Mouse (Mus musculus) midbrain, embryonic 10.5 days (tissue): ENCODE data around the gene Fcrl1. TPM values are rescaled to one million over a fixed set of nuclear protein-coding genes. Genes with fewer than 3 reads are reported as not detected.

Source experiments
- DNase-seq: peaks from one replicate; pipeline ENCODE4 v3.0.0-alpha.2; 2017; ENCODE audit warnings: low spot score
- H3K27ac ChIP-seq: fragments of 300-500 bp; sonication (generic); replicated peaks from 2 replicates; pipeline ENCODE4 v1.5.1; 2016; ENCODE audit warnings: mild to moderate bottlenecking
- H3K27me3 ChIP-seq: fragments of 300-500 bp; sonication (generic); 2 replicates; pipeline ENCODE4 v1.6.1; 2016; ENCODE audit warnings: low read depth, mild to moderate bottlenecking; ENCODE audit not compliant: poor library complexity, severe bottlenecking
- H3K36me3 ChIP-seq: fragments of 300-500 bp; sonication (generic); 2 replicates; pipeline ENCODE4 v1.6.1; 2016; ENCODE audit warnings: mild to moderate bottlenecking, moderate library complexity
- H3K4me1 ChIP-seq: fragments of 300-500 bp; sonication (generic); 2 replicates; pipeline ENCODE4 v1.6.1; 2016
- H3K4me3 ChIP-seq: fragments of 300-500 bp; sonication (generic); 2 replicates; pipeline ENCODE4 v1.5.1; 2016; ENCODE audit warnings: mild to moderate bottlenecking, moderate library complexity
- H3K9me3 ChIP-seq: fragments of 300-500 bp; sonication (generic); replicated peaks from 2 replicates; pipeline ENCODE4 v1.6.1; 2016; ENCODE audit warnings: mild to moderate bottlenecking
- WGBS: fragments of 180-500 bp; shearing (Covaris S2); methylation state at CpG from one replicate; pipeline ENCODE4 v1.1.7; 2016; 5-methylcytosine and 5-hydroxymethylcytosine counted together
- polyA plus RNA-seq: library from polyadenylated mRNA; unstranded; fragments of >200 nt; fragmentation: Nextera tagmentation; extraction: Ambion mirVana; gene quantifications from 2 replicates; pipeline ENCODE4 v1.2.1, GENCODE M21; 2016

The Fcrl1 gene
- polyA plus RNA-seq, 1 experiment from 2014 or later, result not detected

- 71% methylated on average over 7 of the region's 7 CpGs for WGBS
- Histone ChIP-seq H3K4me1 (no peaks in the 10 kb centered on the region), H3K27me3 (no peaks in the 10 kb centered on the region), H3K36me3 (no peaks in the 10 kb centered on the region), H3K27ac (no peak overlapping the region), H3K9me3 (no peaks in the 10 kb centered on the region), H3K4me3 (no peak overlapping the region)
- no peak for DNase-seq
These were observed 5.9 kb downstream of the Fcrl1 start for GRCm38 (mm10) chr3:87381806-87382712.

- no peak overlapping the region for H3K4me3 ChIP-seq
- no peak for DNase-seq
- no peak overlapping the region for H3K27ac ChIP-seq
- no peaks in the 10 kb centered on the region for H3K4me1 ChIP-seq
- WGBS, result 91% methylated on average over 3 of the region's 3 CpGs
- no peaks in the 10 kb centered on the region for H3K9me3 ChIP-seq
- no peaks in the 10 kb centered on the region for H3K27me3 ChIP-seq
- H3K36me3 ChIP-seq, result no peaks in the 10 kb centered on the region
These were observed 7.1 kb downstream of the Fcrl1 start for GRCm38 (mm10) chr3:87383308-87383707.

- H3K27me3 ChIP-seq, result no peaks in the 10 kb centered on the region
These were observed 8.9 kb downstream of the Fcrl1 start for GRCm38 (mm10) chr3:87385105-87385504.

GRCm38 (mm10) chr3:87390935-87391334, 14.7 kb downstream of the Fcrl1 start:
- no peaks in the 10 kb centered on the region for H3K4me1 ChIP-seq
- no peak overlapping the region for H3K27ac ChIP-seq
- H3K36me3 ChIP-seq, result no peaks in the 10 kb centered on the region
- 84% methylated on average over 1 of the region's 1 CpGs for whole genome bisulfite sequencing
- DNase-seq, result no peak
- no peaks in the 10 kb centered on the region for H3K9me3 ChIP-seq
- H3K27me3 ChIP-seq, result no peaks in the 10 kb centered on the region
- H3K4me3 ChIP-seq, result no peak overlapping the region

More at GRCm38 (mm10) chr3:87385105-87385504, 8.9 kb downstream of the Fcrl1 start:
- no peaks in the 10 kb centered on the region for H3K4me1 ChIP-seq
- no peaks in the 10 kb centered on the region for H3K36me3 ChIP-seq
- H3K9me3 ChIP-seq, result no peaks in the 10 kb centered on the region
- no peak for DNase-seq
- no peak overlapping the region for H3K4me3 ChIP-seq
- no peak overlapping the region for H3K27ac ChIP-seq
- 94% methylated on average over 9 of the region's 9 CpGs for WGBS

GRCm38 (mm10) chr3:87398809-87399208, 22.6 kb downstream of the Fcrl1 start:
- 74% methylated on average over 4 of the region's 4 CpGs for WGBS

GRCm38 (mm10) chr3:87399906-87400305, 23.7 kb downstream of the Fcrl1 start:
- H3K4me1 ChIP-seq, result no peaks in the 10 kb centered on the region
- WGBS, result 82% methylated on average over 4 of the region's 4 CpGs
- H3K27me3 ChIP-seq, result no peaks in the 10 kb centered on the region
- no peaks in the 10 kb centered on the region for H3K36me3 ChIP-seq
- no peaks in the 10 kb centered on the region for H3K9me3 ChIP-seq
- no peak for DNase-seq
- no peak overlapping the region for H3K27ac ChIP-seq
- H3K4me3 ChIP-seq, result no peak overlapping the region

More at GRCm38 (mm10) chr3:87398809-87399208, 22.6 kb downstream of the Fcrl1 start:
- Histone ChIP-seq H3K4me3 (no peak overlapping the region), H3K27me3 (no peaks in the 10 kb centered on the region), H3K4me1 (no peaks in the 10 kb centered on the region), H3K27ac (no peak overlapping the region), H3K9me3 (no peaks in the 10 kb centered on the region), H3K36me3 (no peaks in the 10 kb centered on the region)
- no peak for DNase-seq

GRCm38 (mm10) chr3:87401321-87401720, 25.1 kb downstream of the Fcrl1 start:
- WGBS, result 72% methylated on average over 5 of the region's 5 CpGs
- Histone ChIP-seq H3K27me3 (no peaks in the 10 kb centered on the region), H3K4me3 (no peak overlapping the region), H3K36me3 (no peaks in the 10 kb centered on the region), H3K27ac (no peak overlapping the region), H3K4me1 (no peaks in the 10 kb centered on the region), H3K9me3 (no peaks in the 10 kb centered on the region)
- DNase-seq, result no peak

GRCm38 (mm10) chr3:87408171-87408570, 32.0 kb downstream of the Fcrl1 start:
- H3K4me3 ChIP-seq, result no peak overlapping the region
- H3K9me3 ChIP-seq, result no peaks in the 10 kb centered on the region
- 29% methylated on average over 4 of the region's 4 CpGs for WGBS
- no peak for DNase-seq
- peaks cover 6% of the 10 kb centered on the region for H3K4me1 ChIP-seq
- H3K27ac ChIP-seq, result no peak overlapping the region
- no peaks in the 10 kb centered on the region for H3K36me3 ChIP-seq
- no peaks in the 10 kb centered on the region for H3K27me3 ChIP-seq

GRCm38 (mm10) chr3:87409196-87409935, 33.2 kb downstream of the Fcrl1 start:
- Histone ChIP-seq H3K27ac (no peak overlapping the region), H3K36me3 (no peaks in the 10 kb centered on the region), H3K9me3 (no peaks in the 10 kb centered on the region), H3K4me1 (peaks cover 6% of the 10 kb centered on the region), H3K4me3 (no peak overlapping the region), H3K27me3 (no peaks in the 10 kb centered on the region)
- no peak for DNase-seq
- 88% methylated on average over 4 of the region's 4 CpGs for WGBS

- no peaks in the 10 kb centered on the region for H3K27me3 ChIP-seq
- H3K27ac ChIP-seq, result no peak overlapping the region
- H3K4me3 ChIP-seq, result no peak overlapping the region
- no peak for DNase-seq
- no peaks in the 10 kb centered on the region for H3K9me3 ChIP-seq
- peaks cover 6% of the 10 kb centered on the region for H3K4me1 ChIP-seq
- no peaks in the 10 kb centered on the region for H3K36me3 ChIP-seq
- WGBS, result 84% methylated on average over 6 of the region's 6 CpGs
These were observed 34.4 kb downstream of the Fcrl1 start for GRCm38 (mm10) chr3:87410605-87411004.

- Histone ChIP-seq H3K4me1 (peaks cover 6% of the 10 kb centered on the region), H3K9me3 (no peaks in the 10 kb centered on the region), H3K4me3 (no peak overlapping the region), H3K36me3 (no peaks in the 10 kb centered on the region), H3K27ac (no peak overlapping the region), H3K27me3 (no peaks in the 10 kb centered on the region)
- DNase-seq, result peak; percentile 62
- WGBS, result 6% methylated on average over 12 of the region's 12 CpGs
These were observed 35.0 kb downstream of the Fcrl1 start for GRCm38 (mm10) chr3:87411150-87411549.

GRCm38 (mm10) chr3:87420645-87421044, 44.5 kb downstream of the Fcrl1 start:
- Histone ChIP-seq H3K9me3 (no peaks in the 10 kb centered on the region), H3K4me1 (no peaks in the 10 kb centered on the region), H3K27me3 (no peaks in the 10 kb centered on the region), H3K4me3 (no peak overlapping the region), H3K36me3 (no peaks in the 10 kb centered on the region), H3K27ac (no peak overlapping the region)
- 66% methylated on average over 1 of the region's 1 CpGs for WGBS
- no peak for DNase-seq

GRCm38 (mm10) chr3:87422386-87422910, 46.3 kb downstream of the Fcrl1 start:
- 83% methylated on average over 4 of the region's 4 CpGs for WGBS
- Histone ChIP-seq H3K27me3 (no peaks in the 10 kb centered on the region), H3K36me3 (no peaks in the 10 kb centered on the region), H3K4me3 (no peak overlapping the region), H3K9me3 (no peaks in the 10 kb centered on the region), H3K4me1 (no peaks in the 10 kb centered on the region), H3K27ac (no peak overlapping the region)
- no peak for DNase-seq
